Mouse (Mus musculus): ENCODE data around the gene Cox20. TPM values are rescaled to one million over a fixed set of nuclear protein-coding genes. Genes with fewer than 3 reads are reported as not detected.
A peak's percentile ranks its signal among the peaks of the same experiment; 100 is the strongest.
"Not testable (repeated sequence)": the region's sequence is repeated elsewhere in the genome, so short reads cannot be mapped to it uniquely, and the experiment has no call there.

The Cox20 gene
- polyA plus RNA-seq (2021) = 98.4 TPM

DNA sequence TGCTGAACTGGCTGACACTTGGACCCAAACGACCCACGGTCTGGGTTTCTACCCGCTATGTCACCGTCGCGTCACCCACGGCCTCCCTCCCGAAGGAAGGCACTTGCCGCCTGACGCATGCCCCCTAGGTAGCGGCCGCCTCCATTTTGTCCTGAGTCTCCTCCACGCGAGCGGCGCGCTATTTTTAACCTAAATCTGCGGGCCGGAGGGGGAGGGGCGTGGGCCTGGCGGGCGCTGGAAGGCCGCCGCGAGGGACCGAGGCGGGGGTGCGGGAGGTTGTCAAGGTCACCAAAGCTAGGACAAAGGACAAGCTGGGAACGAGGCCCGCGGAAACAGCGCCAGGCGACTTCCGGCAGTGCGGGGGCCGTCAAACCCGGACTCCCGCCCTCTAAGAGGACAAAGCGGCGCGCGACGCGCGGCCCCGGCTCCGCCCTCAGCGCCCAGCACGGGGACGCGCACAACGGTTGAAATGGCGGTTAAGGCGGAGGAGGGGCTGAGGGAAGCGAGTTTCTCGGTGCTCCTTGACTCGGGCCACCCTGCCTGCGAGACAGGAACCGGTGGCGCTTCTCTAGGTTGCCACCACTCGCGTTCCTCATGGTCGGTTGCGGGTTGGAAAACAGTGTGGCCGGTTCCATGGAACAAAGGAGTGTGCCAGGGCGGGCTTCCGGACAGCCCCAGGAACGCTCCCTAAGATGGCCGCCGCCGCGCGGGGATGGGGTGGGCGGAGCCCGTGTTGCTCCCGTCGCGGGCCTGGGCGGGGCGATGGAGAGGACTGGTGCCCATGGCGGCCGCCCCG is at the start of gene Cox20:
Cox20 (plus strand) TSS at position 742 of the 796 bp plus-strand sequence.
- H3K27me3 ChIP-seq = no peaks in the 10 kb centered on the region
- TF ChIP-seq CTCF (IDR thresholded peaks at IDR 0.05) = no peak
- in situ Hi-C loops (cut with MboI; ENCODE audit: low pct_unique_long_range_greater_than_20kb) = loop anchor here (25.0 kb wide), 1 partner anchor 381 kb away; no protein-coding TSS in a partner anchor
- DNase-seq (ENCODE audit: low read depth, low spot score) (peak; percentile 68), ATAC-seq (peak; percentile 86)
- ChIA-PET CTCF (no interaction called here), POLR2A (interaction anchor here (0.6 to 9.2 kb wide), 4 partner anchors 17 to 1092 kb away, joined by 3 to 80 read pairs (median 6); partner anchors contain the start of gene Hnrnpu)

DNA sequence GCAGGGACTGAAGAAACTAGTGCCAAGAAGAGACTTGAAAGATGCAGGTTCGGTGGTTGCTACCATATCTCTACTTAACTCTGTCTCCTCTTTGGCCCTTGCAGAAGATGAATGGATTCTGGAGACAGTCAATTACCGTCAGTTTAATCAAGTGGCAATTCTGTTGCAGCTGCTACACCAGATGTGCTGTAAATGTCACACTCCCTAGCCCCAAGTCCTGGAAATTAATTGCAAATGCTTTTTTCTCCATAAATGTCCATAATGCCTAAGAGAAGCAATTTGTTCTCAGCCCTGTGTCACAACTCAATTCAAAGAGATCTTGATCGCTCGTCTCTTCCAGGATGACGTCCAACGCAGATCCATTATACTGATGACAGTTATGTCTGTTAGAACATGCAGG is 48.3 kb upstream of the Cox20 start:
- CTCF ChIA-PET = no interaction called here
- POLR2A ChIA-PET = no interaction called here
- TF ChIP-seq CTCF (IDR thresholded peaks at IDR 0.05) = no peak
- in situ Hi-C loops (cut with MboI; ENCODE audit: low pct_unique_long_range_greater_than_20kb) = no loop called here
- peaks cover 4% of the 10 kb centered on the region for H3K27me3 ChIP-seq
- no peak for DNase-seq (ENCODE audit: low read depth, low spot score)
- no peak for ATAC-seq

DNA sequence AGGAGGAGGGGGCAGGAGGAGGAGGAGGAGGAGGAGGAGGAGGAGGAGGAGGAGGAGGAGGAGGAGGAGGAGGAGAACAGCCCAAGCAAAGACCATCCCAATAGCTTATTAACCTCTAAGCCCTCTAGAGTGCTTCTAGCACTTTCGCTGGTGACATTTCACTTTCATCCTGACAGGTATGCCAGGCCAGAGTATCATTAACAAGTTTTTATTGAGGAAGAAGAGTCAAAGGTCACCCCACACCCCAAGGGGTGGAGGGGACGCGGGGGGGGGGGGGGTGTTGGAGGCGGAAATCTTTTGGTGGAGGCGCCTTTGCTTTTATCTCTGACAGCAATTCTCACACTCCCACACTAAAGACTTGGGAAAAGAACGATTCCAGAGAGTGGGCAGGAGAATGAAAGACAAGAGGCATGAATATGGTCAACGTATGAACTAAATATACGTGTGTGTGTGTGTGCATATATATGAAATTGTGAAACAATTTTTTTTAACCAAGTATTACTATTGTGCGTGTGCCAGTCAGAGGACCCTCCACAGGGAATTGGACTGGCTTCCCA is 43.7 kb upstream of the Cox20 start:
- ChIA-PET CTCF (no interaction called here), POLR2A (no interaction called here)
- H3K27me3 ChIP-seq = peaks cover 5% of the 10 kb centered on the region
- in situ Hi-C loops (cut with MboI; ENCODE audit: low pct_unique_long_range_greater_than_20kb) = no loop called here
- DNase-seq (ENCODE audit: low read depth, low spot score) (no peak), ATAC-seq (no peak)
- no peak for TF ChIP-seq CTCF (IDR thresholded peaks at IDR 0.05)

DNA sequence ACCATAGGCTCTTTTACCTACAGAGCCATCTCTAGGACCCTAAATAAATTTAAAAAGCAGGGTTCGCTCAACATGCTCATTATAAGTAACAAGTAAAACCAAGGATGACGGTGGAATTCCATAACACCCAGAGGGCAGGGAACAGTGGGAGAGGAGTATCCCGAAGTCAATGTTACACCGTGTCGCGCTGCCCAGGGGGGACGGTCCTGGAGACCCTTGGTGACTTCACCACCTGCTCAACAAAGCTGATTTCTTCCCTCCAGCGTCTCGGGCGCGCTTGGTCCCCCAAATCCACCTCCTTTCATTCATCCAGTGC is 43.2 kb upstream of the Cox20 start:
- no peak for TF ChIP-seq CTCF (IDR thresholded peaks at IDR 0.05)
- ChIA-PET CTCF (no interaction called here), POLR2A (no interaction called here)
- DNase-seq (ENCODE audit: low read depth, low spot score) = no peak
- in situ Hi-C loops (cut with MboI; ENCODE audit: low pct_unique_long_range_greater_than_20kb) = no loop called here
- ATAC-seq = no peak
- H3K27me3 ChIP-seq = peaks cover 5% of the 10 kb centered on the region

DNA sequence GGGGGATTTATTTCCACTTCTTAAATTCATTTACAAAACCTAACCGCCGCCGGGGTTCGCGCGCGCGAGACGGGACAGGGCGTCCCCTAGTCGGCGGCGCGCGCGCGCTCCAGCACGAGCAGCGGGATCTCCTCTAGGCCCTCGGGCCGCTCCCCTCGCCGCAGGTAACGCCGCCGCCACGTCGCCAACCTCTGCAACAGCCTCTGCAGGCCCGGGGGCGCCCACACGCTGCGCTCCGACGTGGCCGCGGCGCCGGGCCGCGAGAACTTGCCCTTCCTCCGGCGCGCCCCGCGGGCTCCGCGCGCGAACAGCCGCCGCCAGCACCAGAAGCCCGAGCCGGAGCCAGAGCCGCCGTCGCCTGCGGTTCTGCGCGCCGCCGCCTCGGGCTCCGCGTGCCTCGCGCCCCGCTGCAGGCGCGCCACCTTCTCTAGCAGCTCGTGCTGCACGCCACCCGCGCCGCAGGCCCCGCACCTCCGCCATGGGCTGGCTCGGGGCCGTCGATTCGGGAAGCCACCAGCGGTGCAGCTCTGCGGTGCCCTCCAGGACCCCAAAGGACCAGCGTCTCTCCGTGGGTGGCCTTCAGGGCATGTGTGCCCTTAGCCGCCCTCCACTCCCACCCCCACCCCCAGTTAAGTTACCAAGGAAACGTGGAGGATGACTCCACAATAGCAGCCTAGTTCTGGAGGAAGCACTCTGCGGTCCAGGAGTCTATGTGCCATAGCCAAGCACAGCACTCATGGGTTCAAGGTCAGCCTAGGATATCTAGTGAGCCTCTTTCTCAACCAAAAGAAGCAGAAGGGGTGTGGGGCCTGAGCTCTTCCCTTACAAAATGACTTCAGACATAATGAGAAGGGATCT is 42.6 kb upstream of the Cox20 start:
- DNase-seq (ENCODE audit: low read depth, low spot score) (no peak), ATAC-seq (peak; percentile 39)

DNA sequence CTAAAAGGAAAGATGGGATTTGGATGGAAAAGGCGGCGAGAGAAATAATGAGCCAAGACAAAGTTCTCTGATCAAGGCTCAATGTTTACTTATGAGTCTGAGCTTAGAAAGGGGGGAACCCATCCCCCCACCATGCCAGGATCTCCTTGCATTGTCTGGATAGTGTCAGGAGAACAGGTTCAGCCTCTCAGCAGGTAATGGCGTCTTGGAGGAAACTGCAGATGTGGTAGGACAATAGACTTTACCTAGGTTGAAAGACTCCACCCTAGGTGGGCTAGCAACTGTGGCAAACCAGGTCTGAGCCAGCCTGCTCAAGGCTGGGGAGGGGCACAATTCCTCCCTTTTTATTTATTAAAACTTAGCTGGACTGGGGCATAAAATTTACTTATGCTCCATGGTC is 35.6 kb upstream of the Cox20 start:
- POLR2A ChIA-PET; DNase-seq (ENCODE audit: low read depth, low spot score); H3K27me3 ChIP-seq; ATAC-seq: not testable (repeated sequence)
- CTCF ChIA-PET = interaction anchor here (1.0 to 1.2 kb wide), 2 partner anchors 15 to 171 kb away, joined by 3 read pairs; no protein-coding TSS in a partner anchor
- in situ Hi-C loops (cut with MboI; ENCODE audit: low pct_unique_long_range_greater_than_20kb) = loop anchor here (10.0 kb wide), 1 partner anchor 181 kb away; no protein-coding TSS in a partner anchor

More for the DNA sequence above, 42.6 kb upstream of the Cox20 start:
- POLR2A ChIA-PET = no interaction called here
- no peak for TF ChIP-seq CTCF (IDR thresholded peaks at IDR 0.05)
- CTCF ChIA-PET = no interaction called here
- H3K27me3 ChIP-seq = peaks cover 5% of the 10 kb centered on the region
- in situ Hi-C loops (cut with MboI; ENCODE audit: low pct_unique_long_range_greater_than_20kb) = no loop called here

DNA sequence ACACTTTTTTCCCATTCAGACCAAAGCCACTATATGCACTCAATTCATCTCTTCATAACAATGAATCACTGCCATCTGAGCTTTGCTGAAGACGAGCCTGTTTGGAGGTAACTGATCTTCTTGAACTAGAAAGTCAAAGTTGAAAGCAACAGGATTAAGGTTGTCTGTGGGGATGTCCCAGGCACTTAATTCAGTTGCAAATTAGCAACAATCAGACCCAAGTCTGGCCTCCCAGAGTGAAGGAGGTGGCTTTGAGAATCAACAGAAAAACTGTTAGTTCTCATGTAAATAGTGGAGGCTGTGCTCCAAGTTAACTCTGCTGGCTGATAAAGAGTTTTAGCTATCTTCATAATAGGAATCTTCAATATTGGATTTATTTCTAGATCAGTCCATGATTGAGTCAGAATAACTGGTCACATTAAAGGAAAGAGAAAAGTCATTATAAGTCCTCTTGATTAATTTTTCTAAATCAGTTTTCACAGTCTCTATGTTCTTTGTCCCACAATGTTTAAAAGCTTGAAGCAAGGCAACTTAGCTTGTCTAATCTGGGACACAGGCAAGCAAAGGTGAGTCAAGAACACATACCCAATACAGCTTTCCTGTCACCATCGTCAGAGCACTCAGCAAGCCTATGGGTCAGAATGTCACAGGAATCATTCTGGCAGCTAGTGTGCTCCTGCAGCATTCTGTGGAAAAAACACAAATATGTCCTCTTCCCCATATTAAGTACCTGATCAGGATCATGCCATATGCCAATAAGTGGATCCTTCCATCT is 34.8 kb upstream of the Cox20 start:
- CTCF ChIA-PET = interaction anchor here (0.6 to 1.2 kb wide), 2 partner anchors 10 to 170 kb away, joined by 3 read pairs; no protein-coding TSS in a partner anchor
- no peak for TF ChIP-seq CTCF (IDR thresholded peaks at IDR 0.05)
- POLR2A ChIA-PET = no interaction called here
- in situ Hi-C loops (cut with MboI; ENCODE audit: low pct_unique_long_range_greater_than_20kb) = loop anchor here (10.0 kb wide), 1 partner anchor 181 kb away; no protein-coding TSS in a partner anchor
- H3K27me3 ChIP-seq = no peaks in the 10 kb centered on the region
- ATAC-seq (no peak), DNase-seq (ENCODE audit: low read depth, low spot score) (no peak)

DNA sequence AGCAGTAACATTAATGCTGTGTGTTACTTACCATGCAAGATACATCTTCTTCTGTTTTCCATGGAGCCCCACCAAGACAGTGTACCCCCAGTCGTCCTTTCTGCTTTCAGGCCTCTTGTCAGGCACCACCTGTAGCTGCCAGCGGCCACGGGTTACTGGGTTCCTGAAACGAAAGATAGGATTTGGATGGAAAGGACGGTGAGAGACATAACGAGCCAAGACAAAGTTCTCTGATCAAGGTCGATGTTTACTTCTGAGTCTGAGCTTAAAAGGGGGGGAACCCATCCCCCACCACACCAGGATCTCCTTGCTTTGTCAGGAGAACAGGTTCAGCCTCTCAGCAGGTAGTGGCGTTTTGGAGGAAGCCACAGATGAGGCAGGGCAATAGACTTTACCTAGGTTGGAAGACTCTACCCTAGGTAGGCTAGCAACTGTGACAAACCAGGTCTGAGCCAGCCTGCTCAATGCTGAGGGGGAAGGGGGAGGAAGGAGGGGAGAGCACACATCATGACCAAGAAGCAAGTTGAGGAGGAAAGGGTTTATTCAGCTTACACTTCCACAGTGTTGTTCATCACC is 31.2 kb upstream of the Cox20 start:
- in situ Hi-C loops (cut with MboI; ENCODE audit: low pct_unique_long_range_greater_than_20kb) = loop anchor here (10.0 kb wide), 1 partner anchor 177 kb away; no protein-coding TSS in a partner anchor
- no peaks in the 10 kb centered on the region for H3K27me3 ChIP-seq
- ChIA-PET POLR2A (no interaction called here), CTCF (interaction anchor here (1.2 to 1.6 kb wide), 2 partner anchors 13 to 176 kb away, joined by 3 read pairs; no protein-coding TSS in a partner anchor)
- DNase-seq (ENCODE audit: low read depth, low spot score) = no peak
- ATAC-seq = no peak
- no peak for TF ChIP-seq CTCF (IDR thresholded peaks at IDR 0.05)

DNA sequence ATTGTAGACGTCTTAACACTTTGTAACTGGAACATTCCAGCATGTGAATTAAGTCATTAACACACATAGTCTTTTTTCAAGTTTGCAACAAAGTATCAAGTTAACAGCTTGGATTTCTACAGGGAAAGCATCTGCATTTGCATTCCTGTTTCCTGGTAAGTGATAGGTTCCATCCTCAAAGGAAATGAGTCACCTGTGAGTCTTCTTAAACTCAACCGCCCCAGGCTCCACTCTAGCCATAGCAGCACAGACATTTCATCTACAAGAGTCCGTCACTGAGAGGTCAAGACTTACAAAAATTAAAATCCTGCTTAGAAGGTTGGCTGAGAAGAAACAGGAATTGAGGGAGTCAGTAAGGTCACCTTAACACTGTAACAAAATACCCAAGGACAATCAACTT is 27.2 kb upstream of the Cox20 start:
- CTCF ChIA-PET = no interaction called here
- no peak for ATAC-seq
- H3K27me3 ChIP-seq = no peaks in the 10 kb centered on the region
- no peak for DNase-seq (ENCODE audit: low read depth, low spot score)
- POLR2A ChIA-PET = no interaction called here
- in situ Hi-C loops (cut with MboI; ENCODE audit: low pct_unique_long_range_greater_than_20kb) = no loop called here
- TF ChIP-seq CTCF (IDR thresholded peaks at IDR 0.05) = no peak

DNA sequence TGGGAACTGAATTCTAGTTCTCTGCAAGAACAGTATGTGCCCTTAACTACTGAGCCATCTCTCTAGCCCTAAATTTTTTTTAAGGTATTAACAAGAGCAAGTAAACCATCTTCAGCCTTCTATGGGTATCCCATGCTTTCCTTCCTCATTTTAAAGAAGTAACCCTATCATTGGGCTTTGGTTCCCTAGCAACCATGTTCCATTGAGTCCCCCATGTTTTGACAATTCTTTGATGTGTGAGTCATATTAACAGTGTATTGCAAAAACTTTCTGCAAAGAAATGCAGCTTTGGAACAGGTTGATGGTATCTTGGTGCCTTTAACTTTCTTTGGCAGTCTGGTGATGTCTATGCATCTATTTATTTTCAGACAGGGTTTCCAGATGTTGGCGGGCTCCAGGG is 24.9 kb upstream of the Cox20 start:
- TF ChIP-seq CTCF (IDR thresholded peaks at IDR 0.05) = no peak
- POLR2A ChIA-PET = no interaction called here
- ATAC-seq = no peak
- no peaks in the 10 kb centered on the region for H3K27me3 ChIP-seq
- in situ Hi-C loops (cut with MboI; ENCODE audit: low pct_unique_long_range_greater_than_20kb) = no loop called here
- CTCF ChIA-PET = interaction anchor here (0.6 to 1.4 kb wide), 2 partner anchors 10 to 305 kb away, joined by 3 read pairs; no protein-coding TSS in a partner anchor
- no peak for DNase-seq (ENCODE audit: low read depth, low spot score)

DNA sequence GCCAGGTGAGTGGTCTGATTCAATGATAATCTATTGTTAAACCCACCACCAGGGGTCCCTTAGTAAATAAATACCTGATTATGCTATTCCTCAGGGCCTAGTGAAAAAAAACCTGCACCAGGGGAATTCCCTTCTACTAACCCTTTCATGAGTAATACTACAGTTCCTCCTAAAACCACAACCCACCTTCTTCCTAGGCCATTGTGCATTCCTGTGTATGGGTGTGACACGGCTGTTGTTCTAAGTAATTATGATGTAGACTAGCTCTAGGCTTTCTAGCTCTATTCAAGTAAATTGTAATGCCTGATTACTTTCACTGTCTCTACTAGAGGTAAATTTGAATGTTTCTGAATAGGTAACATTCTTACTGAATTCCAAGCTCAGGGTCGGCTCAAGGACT is 17.7 kb upstream of the Cox20 start:
- H3K27me3 ChIP-seq; POLR2A ChIA-PET; ATAC-seq; DNase-seq (ENCODE audit: low read depth, low spot score): not testable (repeated sequence)
- CTCF ChIA-PET = interaction anchor here (0.6 to 1.1 kb wide), 3 partner anchors 9 to 14 kb away, joined by 3 read pairs; no protein-coding TSS in a partner anchor
- in situ Hi-C loops (cut with MboI; ENCODE audit: low pct_unique_long_range_greater_than_20kb) = loop anchor here (5.0 to 25.0 kb wide), 2 partner anchors 159 to 364 kb away; no protein-coding TSS in a partner anchor

Data from Patski (cell line).